Mouse (Mus musculus): ENCODE measurements around the gene Fhl3.

DNA sequence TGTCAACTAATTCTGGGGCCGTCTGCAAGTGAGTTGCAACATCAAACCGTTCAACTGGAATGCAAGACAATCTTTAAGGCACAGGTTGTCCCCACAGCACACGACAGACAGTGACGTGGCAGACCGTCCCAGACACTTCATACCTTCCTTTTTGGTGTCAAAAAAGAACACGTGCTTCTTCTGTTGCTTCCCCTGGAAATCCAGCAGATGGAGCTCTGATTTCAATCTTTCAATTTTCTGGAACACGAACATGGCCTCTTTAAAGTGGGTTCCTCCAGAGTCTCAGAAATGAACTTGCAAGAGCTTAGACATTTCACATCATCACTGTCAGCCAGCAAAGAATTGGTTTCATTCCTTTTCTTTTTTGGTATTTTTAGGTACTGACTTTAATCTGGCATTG, 18.2 kb upstream of the Fhl3 start:
- TF ChIP-seq CTCF (IDR thresholded peaks at IDR 0.05): peak; percentile 70
- TF ChIP-seq EP300 (IDR thresholded peaks at IDR 0.05): no peak
